Mouse (Mus musculus): ENCODE data around the gene Cacna2d1.

DNA sequence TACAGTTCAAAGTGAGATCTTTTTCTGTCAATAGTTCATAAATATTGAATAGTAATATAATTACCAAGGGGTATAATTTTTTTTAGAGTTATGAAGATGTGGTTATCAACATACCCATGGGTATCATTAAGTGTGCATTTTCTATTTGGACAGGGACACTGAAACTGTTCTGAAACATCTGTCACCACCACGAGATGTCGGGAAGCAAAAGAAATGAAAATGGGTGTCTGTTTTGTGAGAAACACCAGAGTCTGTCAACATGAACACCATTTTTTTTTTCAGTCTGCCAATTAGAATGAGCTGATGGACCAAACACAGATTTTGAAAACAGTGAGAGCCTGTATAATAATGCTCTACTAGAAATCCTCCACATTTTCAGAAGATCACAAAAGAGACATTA is 153.5 kb downstream of the Cacna2d1 start:
- TF ChIP-seq CTCF (conservative IDR thresholded peaks at IDR 0.05; ENCODE audit: low read length) (no peak), POU5F1 (IDR thresholded peaks at IDR 0.05; ENCODE audit: borderline replicate concordance, low read length) (no peak), NANOG (IDR thresholded peaks at IDR 0.05; ENCODE audit: borderline replicate concordance, low read length) (no peak)

Measured in E14TG2a.4 (cell line).